Mouse (Mus musculus) testis, postnatal 10 days (tissue): ENCODE data around the gene Dnase1l3.

ENCODE experiments used
- DNase-seq: peaks from one replicate; pipeline ENCODE4 v3.0.0; 2021; ENCODE audit warnings: low spot score

Dnase1l3 gene

DNA sequence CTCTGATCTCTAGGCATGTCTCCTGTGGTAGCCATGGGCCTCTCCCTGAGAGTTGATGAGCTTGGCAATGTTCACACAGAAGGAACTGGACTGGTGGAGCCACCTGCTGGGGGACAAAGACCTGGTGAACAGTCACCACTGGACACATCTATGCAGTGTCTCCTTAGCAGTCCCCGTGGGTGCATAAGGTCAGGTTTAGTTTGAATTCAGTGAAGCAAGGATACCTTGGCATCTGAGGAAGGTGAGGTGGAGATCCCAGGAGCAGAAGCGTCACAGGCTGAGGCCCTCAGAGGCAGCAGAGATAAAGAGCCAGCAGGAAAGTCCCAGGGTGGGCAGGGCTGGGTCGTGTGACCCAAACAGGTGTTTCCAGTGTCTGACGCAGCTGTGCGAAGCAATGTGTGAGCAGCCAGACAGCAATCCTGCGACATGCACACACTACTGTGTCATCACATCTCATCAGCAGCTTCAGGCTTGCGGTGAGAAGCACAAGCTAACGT lies at the start of gene Dnase1l3:
Dnase1l3 (minus strand) TSS at position 303 of the 497 bp plus-strand sequence.
- peak; percentile 72 for DNase-seq

DNA sequence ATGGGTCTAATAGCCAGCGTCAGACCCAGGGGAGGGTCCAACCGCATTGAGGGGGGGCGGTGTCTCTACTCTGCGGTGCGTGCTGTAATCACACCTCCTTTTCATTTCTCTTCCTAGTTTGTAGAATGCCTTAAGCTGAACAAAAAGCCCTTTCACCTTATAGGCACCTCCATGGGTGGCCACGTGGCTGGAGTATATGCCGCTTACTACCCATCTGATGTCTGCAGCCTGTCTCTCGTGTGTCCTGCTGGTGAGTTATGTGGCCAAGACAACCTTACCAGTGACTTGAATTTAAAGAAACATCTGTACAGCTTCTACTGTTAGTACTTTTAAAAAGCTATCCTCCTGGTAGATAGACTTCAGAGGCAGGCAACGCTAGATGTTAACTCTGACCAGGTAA lies 48.2 kb upstream of the Dnase1l3 start:
- peak; percentile 20 for DNase-seq

DNA sequence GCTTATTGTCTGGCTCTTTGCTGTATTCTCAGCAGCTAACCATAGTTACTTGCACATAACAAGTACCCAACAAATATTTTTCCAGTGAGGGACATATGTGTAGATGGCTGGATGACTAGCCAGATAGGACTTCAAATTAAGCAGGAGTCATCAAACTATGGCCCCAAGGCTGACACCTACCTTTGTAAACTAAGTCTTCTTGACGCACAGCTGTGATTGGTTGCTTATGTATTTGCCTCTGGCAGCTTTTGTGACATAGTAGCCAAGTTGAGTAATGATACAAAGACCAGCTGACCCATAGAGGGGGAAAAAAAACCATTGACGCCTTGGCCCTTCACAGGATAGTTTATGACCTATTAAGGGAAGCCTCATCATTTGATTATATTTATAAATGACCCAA lies 47.7 kb upstream of the Dnase1l3 start:
- DNase-seq, result peak; percentile 11

DNA sequence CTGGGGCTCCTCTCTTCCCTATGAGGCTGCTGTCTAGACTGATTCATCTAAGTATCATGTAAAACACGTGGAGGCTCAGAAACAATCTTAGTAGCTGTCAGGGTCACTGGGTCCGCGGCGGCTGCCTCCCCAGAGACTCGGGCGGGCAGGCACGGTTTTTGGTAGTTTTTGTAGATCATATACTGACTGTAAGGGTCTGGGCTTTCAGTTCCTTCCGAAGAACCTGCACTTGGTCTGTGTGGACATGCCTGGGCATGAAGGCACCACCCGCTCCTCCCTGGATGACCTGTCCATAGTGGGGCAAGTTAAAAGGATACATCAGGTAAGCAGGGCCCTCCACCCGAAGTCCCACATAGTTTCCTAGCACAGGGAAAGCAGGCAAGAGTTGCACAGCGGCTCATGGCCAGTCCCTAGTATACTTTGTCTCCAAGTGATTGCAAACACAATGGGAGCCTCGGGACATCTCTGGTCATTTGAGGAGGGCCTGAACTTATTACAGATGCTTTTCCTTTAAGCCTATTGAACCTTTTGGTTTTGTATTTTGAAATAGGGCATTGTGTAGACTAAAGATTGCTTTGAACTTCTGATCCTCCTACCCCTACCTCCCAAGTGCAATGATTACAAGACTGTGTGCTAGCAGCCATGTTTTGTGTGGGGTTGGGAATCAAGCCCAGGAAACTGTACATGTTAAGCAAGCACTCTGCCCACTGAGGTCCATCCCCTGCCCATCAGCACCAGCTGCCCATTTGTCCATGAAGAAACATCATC lies 46.7 kb upstream of the Dnase1l3 start:
- DNase-seq, result peak; percentile 33

DNA sequence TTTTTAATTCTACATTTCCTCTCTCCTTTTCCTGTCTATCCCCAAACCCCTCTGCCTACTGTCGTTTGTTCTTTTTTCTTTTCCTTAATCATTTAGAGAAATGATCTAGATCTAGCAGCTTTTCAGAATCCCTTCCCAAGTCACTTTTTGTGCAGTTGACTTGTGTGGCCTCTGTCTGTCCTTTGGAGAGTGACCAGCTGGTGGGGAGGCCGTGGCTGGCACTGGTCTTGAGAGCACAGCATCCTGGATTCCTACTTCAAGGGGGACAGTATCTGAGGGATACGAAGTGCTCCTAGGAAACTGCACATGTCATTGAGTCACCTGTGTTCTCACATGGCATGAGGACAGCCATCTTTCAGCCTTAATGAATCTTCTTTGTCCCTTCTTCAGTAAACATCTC lies 45.8 kb upstream of the Dnase1l3 start:
- peak; percentile 19 for DNase-seq

DNA sequence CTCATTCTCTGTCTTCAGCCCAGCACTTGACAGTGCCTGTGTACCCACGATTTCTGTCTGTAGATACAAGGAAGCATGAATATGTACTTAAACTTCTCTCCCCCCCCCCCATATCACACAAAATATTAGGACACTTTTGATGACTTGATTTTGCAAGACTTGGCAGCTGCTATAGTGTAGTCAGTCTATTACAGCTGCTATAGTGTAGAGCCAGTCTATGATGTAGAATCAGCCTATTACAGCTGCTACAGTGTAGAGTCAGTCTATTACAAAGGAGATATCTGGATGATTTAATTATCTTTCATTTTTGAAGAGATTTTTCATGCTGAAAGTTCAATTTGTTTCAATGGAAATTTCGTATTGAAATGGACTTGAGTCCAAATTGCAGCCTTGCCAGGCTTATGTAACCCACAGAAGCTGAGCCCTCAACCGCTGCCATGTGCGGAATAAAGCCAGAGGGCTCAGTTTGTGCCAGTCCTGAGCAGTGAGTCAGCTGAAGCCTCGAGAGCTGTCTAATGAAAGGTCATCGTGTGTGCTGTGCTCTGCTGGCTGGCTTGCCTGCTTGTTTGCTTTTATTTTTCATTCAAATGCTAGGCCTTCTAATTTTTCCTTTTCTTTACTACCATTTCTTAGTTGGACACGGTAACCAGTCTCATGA lies 44.5 kb upstream of the Dnase1l3 start:
- DNase-seq, result peak; percentile 31

DNA sequence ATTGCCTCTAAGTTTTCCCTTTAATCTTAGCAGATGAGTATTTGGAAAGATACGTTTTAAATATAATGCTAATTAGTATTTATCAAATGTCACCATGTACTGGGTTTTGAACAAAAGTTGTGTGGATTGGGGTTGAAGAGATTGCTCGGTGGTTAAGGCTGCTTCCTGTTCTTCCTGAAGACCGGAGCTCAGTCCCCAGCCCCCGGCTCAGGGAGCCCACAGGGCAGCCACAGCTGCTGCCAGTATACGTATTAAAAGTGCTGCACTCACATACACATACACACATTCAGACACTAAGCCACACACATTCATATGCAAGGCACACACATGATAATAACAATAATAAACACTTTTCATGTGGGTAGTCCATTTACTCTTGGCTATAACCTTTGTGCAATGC lies 43.8 kb upstream of the Dnase1l3 start:
- DNase-seq, result peak; percentile 23

DNA sequence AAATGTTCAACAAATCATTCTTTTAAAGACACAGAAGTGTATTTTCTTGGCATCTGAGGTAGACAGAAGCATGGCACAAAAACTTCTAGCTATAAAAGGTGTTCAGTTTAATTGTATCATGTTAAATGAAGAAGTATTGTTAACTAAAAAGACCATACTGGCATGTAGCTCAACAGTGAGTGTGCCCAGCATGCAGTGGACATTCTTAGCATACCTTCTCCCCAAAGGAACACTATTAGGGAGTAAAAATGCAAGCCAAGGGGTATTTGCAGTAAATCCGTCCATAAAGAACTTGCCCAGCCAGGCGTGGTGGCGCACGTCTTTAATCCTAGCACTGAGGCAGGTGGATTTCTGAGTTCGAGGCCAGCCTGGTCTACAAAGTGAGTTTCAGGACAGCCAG lies 42.0 kb upstream of the Dnase1l3 start:
- peak; percentile 25 for DNase-seq

DNA sequence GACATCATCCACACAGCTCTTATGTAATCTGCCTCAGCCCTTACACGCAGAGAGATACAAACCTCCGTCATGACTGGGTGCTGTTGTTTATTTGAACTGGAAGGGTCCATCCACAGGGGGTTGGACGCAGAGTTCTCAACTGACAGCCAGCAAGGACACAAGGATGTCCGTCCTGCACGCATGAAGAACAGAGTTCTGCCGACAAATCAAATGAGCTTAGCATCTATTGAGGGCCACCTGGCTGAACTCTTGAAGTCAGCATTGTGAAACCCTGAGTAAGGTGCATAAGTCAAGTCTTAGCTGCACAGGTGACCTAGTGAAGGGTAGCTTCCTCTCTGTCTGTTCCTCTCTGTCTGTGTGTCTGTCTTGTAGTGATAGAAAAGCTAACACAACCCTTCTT lies 41.6 kb upstream of the Dnase1l3 start:
- peak; percentile 24 for DNase-seq

DNA sequence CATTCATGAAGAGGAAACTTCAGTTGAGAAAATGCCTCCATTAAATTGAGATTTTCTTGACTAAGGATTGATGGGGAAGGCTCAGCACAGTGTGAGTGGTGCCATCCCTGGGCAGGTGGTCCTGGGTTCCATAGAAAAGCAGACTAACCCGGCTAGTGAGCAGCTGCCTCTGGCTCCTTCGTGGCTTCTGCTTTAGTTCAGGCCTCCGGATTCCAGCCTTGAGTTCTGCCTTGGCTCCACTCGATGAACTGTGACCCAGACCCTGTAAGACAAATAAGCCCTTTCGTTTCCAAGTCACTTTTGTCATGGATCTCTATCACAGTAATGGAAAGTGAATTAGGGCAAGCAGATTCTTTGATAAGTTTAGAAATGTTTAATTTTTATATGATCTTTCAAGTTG lies 40.2 kb upstream of the Dnase1l3 start:
- peak; percentile 15 for DNase-seq

DNA sequence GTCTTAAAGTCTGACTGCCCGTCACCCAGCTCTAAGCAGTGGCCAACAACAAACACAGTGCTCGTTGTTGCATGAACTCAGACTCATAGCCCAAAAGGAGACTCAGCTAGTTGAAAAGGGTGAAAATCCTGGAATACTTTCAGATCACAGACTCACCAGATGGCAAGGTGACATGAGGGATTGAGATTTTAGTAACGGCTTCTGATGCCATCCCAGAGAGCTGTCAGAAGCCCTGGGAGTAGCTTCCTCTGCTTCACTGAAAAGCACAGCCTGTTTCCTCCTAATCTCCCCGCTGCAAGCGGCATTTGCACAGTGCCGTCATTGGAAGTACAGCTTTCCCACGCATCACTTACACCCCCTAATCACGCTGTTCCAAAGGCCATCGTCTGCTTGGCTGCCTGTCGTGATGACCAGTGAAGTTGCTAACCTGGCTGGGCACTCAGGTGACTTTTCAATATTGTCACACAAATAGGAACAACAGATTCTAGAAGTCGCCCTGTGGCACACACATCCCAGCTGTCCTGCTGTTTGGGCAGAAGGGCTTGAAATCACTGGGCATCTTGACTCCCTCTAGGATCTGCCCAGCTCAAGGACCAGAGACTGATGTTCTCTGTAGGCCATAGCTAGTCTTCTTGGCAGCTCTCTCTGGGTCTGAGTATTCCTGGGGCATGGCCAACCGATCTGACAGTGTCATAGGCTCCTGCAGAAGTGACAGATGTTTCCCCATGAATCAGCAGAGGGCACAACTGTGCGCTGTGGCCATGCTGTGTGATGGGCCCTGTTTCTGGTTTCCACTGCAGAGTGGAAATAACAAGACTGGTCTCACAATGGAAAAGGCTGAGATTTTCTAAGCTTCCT lies 37.9 kb upstream of the Dnase1l3 start:
- peak; percentile 40 for DNase-seq

DNA sequence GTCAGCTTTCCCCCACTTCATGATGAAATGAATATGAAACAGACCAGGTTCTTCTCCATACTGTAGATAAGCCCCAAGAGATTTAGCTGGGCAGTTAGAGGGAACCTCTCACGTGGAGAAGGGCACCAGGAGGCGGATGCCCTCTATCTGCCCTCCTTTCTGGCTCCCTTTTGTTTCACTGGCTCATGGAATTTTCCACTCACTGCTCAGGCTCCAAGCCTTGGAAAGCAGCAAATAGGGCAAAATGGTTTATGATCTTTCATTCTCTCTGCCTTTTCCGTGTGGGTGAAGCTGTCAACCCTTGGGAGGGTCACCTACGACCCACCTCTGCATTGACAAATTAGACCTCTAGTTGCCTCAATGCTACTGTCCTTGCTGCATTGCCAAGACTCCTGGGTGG lies 36.2 kb upstream of the Dnase1l3 start:
- DNase-seq, result peak; percentile 22

DNA sequence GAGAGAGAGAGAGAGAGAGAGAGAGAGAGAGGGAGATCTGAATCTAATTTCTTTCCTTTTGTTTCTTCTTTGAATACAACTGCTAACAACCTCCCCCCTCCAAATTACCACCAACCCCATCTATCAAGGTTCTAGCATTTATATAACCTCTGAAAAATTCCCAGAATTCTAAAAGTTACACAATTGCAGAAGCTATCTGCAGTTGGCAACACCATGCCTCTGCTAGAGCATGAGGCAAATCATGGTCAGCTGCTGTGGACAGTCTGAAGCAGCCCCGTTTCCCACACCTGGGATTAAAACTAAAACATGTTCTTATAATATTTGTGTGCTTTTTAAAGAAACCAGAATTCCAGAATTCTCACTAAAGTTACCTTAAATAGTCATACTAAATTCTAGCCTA lies 35.4 kb upstream of the Dnase1l3 start:
- DNase-seq, result peak; percentile 8

DNA sequence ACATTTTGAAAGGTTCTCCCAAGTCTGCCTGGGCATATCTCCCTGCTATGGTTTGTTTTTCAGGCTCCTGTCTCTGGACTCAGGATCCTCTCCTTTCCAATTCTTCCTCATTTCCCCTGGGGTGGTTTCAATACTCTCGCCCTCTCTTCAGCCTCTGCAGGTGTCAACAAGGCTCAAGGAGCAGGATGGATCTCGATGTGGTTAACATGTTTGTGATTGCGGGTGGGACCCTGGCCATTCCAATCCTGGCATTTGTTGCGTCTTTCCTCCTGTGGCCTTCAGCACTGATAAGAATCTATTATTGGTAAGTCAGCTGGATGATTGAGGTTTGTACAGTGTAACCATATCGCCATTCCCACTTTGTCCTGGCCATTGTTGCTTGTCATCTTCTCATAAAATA lies 33.7 kb upstream of the Dnase1l3 start:
- peak; percentile 12 for DNase-seq

DNA sequence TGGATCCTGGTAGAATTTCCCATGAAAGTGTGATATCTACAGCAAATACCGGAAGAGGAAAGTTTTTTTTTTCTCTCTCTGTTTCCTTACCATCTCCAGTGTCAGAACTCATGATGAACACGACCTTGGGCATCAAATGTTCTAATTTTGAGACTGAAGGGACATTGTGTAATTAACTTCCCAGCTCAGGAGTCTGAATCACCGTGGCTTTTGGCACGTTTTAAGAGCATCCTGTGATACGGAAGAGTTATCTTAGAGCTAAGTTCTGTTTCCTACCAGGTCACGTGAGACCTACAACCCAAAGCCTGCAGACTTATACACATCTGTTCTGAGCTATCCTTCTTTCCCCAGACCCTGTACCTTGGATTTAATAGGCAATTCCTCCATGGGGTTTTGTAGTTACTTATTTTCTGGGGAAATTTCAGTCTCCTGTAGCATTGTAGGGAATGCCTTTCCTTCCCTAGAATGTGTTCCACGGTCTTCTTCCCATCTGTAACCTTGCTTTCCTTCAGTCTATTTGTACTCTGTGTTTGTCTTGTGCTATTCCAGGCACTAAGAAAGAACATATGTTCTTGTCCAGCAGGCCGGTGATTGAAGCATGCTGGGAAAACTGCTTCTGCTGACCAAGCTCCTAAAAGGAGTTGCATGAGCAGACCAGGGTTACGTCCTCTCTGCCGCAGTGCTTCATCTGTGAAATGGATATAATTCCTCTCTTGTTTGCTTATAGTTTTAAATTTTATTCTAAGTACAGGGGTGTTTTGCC lies 32.6 kb upstream of the Dnase1l3 start:
- peak; percentile 4 for DNase-seq

DNA sequence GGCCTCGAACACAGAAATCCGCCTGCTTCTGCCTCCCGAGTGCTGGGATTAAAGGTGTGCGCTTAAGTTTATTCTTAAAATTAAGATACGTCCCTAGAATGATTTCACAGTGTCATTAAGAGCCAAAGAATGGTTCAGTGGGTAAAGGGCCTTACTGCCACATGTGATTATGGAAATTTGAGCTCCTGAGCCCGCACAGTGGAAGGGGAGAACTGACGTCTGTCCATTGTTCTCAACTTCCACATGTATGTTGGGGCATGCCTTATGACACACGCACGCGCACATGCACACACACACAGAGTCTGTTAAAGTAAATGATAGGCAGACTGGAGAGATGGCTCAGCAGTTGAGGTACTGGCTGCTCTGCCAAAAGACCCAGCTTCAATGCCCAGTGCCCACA lies 30.6 kb upstream of the Dnase1l3 start:
- DNase-seq, result peak; percentile 4

DNA sequence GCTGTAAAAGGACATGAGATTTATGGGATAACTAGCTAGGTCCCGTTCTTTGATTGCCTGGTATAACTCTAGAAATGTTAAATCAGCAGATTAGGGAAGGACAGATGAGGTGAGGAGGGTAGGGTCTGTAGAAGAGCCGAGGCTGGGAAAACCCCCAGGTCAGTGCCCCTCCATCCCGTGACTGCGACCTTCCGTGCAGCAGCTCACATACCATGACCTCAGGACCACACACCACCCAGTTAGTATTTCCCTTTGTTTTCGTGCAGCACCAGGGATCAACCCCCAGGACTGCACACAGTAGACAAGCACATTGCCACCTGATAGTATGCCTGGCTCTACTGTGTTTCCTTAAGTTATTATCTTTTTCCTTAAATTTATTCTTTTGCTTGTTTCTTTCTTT lies 30.1 kb upstream of the Dnase1l3 start:
- peak; percentile 27 for DNase-seq

DNA sequence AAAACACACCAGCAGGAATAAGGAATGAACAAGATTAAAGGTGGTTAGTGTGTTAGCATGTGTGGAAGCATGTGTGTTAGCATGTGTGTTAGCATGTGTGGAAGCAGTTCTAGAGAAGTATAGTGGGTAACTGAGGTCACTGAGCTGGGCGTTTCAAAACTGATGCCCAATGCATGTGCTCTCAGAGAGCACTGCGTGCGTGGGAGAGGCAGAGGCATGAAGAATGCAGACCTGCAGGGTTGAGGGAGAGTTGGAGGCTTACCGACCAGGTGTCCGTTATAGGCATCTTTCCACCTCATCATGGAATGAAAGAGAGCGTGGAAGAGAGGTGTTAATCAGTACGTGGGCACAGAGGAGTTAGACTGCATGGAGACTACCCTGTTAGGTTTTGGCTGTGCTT lies 26.2 kb upstream of the Dnase1l3 start:
- DNase-seq, result peak; percentile 32

DNA sequence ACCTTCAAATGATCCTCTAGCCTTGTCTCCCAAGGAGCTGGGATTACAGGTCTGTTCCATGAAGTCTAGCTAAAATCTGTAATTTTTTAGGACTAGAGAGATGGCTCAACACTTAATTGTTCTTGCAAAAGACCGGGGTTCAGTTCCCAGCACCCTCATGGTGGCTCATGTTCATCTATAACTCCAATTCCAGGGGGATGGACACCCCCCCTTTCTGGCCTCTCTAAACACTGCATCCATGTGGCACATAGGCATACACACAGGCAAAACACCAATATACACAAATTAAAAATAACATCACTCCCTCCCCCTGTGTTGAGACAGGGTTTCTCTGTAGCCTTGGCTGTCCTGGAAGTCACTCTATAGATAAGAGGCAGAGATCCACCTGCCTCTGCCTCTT lies 25.6 kb upstream of the Dnase1l3 start:
- DNase-seq, result peak; percentile 7

DNA sequence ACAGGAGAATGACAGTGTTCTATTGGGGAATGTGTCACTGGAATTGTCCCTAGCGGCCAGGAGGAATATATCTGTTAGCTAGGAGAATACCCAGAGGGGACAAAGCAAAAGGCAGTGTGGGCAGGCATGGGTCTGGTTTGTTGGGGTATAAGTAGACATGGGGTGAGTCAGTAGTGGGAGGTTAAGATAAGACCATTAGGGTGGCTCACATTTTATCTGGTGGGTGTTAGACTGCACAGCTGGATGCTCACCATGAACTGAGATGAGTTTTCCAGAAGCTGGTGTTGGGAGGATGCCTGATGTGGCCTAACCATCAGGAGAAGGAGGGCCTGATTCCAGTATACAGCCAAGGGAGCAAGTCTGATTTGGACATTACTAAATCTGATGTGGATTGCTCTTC lies 22.6 kb upstream of the Dnase1l3 start:
- peak; percentile 8 for DNase-seq

DNA sequence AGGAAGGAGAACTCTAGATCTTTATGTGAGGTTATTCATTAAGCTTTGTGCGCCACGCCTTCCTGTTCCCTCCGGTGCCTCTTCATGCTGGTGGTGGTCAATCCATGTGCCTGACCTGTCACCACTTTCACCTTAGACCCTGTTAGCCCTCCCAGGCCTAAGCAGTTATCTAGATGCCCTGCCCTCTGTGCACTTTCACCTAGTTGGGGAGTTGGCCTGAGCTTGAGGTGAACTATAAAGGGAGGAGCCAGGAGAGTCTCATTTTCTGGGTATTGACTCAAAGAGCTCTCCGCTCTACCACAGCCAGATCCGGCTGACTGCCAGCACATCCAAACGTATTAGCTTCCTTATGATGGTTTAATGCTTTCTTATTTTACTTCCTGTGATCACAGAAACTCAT lies 21.9 kb upstream of the Dnase1l3 start:
- DNase-seq, result peak; percentile 36

DNA sequence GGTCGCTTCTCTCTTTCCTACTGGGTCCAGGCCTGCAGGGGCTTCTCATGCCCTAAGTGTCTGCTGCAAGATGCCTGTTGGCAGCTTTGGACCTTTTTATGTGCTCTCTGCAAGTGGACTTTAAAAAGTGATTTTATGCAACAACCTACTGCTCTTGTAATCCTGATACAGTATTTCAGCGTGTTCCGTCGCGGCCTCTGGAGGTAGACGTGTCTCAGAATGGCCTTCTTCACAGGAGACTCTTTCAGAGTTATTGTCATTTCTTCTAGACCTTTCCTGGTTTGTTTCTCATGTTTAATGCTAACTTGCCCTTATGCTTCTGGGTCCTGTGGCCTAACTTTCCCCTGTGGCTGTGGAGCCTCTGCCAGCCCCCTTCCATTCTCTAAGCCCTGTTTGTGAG lies 21.4 kb upstream of the Dnase1l3 start:
- DNase-seq, result peak; percentile 22
